Mouse (Mus musculus): ENCODE results near the gene Kif16b.

DNA sequence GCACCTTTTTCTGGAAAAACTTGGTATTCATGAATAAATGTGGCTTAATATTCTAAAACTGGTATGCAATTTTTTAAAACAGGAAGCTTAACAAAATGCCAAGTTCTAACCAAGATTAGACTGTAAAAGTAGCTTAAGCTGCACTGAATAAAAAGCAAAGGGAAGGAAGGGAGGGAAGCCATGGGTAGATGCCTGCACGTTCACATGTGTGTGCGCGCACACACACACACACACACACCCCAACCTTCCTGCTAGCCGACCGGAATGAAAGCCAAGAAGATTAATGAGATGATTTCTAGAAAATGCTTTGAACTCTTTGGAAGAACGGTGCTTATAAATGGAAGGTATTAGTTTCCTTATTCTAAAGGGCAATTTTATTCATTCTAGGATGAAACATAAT is 104.0 kb downstream of the Kif16b start:
- TF ChIP-seq CTCF (IDR thresholded peaks at IDR 0.05; ENCODE audit: low read depth, low read length) (no peak), GATA1 (IDR thresholded peaks at IDR 0.05; ENCODE audit: borderline replicate concordance, low read length) (no peak), TAL1 (conservative IDR thresholded peaks at IDR 0.05; ENCODE audit: low read depth, low read length) (no peak), GATA2 (IDR thresholded peaks at IDR 0.05; ENCODE audit: borderline replicate concordance, low read depth, low read length) (no peak), POLR2AphosphoS5 (IDR thresholded peaks at IDR 0.05; ENCODE audit: insufficient replicate concordance, low read depth, low read length) (no peak)

All from G1E (cell line).